Mouse (Mus musculus): ENCODE data around the gene Slf2. TPM values are rescaled to one million over a fixed set of nuclear protein-coding genes. Genes with fewer than 3 reads are reported as not detected.

Gene Slf2
- 10 to 100 TPM; 37.9 to 38.0 TPM for total RNA-seq (2021)
- long read RNA-seq, experiment 1, full-length matches to known transcripts, result 5 of 17 reads
- long read RNA-seq, experiment 1, partial matches to known transcripts, result 8 of 17 reads
- long read RNA-seq, experiment 1, other reads (novel, unspliced or antisense), result 4 of 17 reads
- long read RNA-seq, experiment 2, full-length matches to known transcripts, result 5 of 11 reads
- long read RNA-seq, experiment 2, partial matches to known transcripts, result 0 of 11 reads
- long read RNA-seq, experiment 2, other reads (novel, unspliced or antisense), result 6 of 11 reads

- peak; percentile 99 for DNase-seq (ENCODE audit: low spot score in 2 of 2)
These were observed at the start of gene Slf2 for GRCm38 (mm10) chr19:44930744-44931453. Gene Slf2, plus strand, starts transcription at chr19:44931151.

GRCm38 (mm10) chr19:44882552-44883024 lies 48.4 kb upstream of the Slf2 start:
- no peak for DNase-seq (ENCODE audit: low spot score in 2 of 2)

DNA sequence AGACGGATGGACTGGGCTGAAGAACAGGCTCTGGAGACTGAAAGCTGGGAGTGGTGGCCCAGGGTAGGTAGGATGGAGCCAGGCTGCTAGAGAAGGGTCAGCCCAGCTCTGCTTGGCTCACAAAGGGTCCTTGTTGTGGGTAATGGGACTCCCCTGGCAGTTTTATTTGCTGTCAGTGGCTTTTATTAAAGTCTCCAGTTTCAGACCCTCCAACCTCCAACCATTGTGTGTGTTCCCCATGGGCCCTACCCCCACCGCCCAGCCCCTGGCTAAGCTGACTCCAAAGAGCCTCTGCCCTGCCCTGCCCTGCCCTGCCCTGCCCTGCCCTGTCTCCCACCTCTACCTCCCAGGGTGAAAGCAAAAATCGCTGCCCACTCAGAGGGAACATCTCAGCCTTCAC lies 46.6 kb upstream of the Slf2 start:
- DNase-seq (ENCODE audit: low spot score in 2 of 2), result no peak

GRCm38 (mm10) chr19:44886475-44886874 lies 44.5 kb upstream of the Slf2 start:
- DNase-seq (ENCODE audit: low spot score in 2 of 2), result no peak

DNA sequence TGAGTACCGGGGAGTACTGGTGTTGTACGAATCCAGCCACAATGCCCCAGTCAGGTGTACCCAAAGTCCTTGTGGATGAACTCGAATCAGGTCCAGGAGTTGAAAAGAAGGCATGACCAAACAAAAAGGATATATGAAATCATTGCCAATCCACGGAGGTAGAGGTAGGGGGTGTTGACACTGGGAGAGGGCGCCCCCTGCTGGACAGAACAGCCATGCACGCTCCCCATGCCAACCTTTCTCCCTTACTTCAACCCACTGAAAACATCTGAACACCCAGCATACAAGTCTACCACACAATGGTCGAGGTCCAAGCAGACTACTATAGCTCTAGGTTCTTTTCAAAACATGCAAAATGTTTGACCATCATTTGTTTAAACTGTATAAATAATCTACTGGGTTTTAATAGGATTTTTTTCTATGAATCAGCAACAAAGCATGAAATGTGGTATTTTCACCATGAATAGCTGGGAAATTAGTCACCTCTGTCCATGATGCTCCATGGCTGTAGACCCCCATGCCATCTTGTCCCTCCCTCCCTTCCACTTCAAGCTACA lies 43.2 kb upstream of the Slf2 start:
- peak; percentile 50 to 73 for DNase-seq (ENCODE audit: low spot score in 2 of 2)

GRCm38 (mm10) chr19:44889548-44889947 lies 41.4 kb upstream of the Slf2 start:
- DNase-seq (ENCODE audit: low spot score in 2 of 2), result no peak

DNA sequence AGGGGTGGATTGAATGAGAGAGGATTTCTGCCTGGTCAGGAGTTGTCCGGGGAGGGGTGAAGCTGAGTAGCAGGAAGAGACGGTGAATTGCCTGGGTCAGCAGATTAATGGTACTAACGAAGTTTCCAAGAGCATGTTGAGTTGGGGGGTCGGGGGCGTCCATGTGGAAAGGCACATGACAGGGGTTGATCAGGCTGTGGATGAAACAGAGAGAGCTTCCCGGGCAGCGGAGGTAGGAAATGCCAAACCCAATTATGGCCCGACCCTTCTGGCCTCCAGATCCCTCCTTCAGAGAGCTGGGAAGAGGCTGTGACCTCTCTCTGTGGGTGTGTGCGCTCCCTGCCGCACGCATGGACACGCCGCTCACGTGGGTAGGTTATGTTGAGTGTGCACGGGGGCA lies 39.5 kb upstream of the Slf2 start:
- DNase-seq (ENCODE audit: low spot score in 2 of 2), result no peak

- DNase-seq (ENCODE audit: low spot score in 2 of 2), result no peak
These were observed 37.6 kb upstream of the Slf2 start for GRCm38 (mm10) chr19:44893231-44893871.

GRCm38 (mm10) chr19:44895245-44895644 lies 35.7 kb upstream of the Slf2 start:
- peak; percentile 66 to 68 for DNase-seq (ENCODE audit: low spot score in 2 of 2)

- no peak for DNase-seq (ENCODE audit: low spot score in 2 of 2)
These were observed 34.5 kb upstream of the Slf2 start for GRCm38 (mm10) chr19:44896450-44896849.

GRCm38 (mm10) chr19:44897521-44897920 lies 33.4 kb upstream of the Slf2 start:
- no peak for DNase-seq (ENCODE audit: low spot score in 2 of 2)

GRCm38 (mm10) chr19:44898646-44899045 lies 32.3 kb upstream of the Slf2 start:
- DNase-seq (ENCODE audit: low spot score in 2 of 2), result no peak

DNA sequence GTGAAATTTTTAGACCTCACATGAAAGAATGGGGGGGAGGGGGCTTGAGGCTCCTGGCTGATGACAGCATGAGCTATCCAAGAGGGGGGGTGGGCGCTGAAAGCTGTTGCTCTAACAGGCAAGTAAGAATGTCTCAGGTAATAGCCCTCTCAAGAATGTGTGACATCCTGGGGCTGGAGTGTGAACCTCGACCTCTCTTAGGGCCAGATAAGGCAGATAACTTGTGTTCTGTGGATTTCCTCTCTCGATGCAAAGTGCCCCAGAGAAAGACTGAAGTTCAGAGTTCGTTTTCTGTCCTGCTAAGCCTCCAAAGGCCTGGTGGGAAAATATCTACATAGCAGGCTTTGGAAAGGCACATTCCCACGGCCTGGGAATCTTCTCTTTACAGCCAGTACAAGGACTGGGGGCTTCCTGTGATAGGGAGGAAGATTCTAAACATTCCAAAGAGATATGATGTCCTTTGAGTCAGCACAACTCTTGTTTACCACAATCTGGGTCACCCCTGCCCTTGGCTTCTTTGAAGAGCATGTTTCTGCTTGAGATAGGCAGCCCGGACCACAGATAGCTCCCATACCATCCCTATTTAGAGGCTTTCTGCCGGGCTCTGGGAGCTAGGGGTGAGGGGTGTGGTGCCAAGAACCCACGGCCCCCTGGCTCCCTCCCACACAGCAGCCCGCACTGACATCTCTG lies 31.7 kb upstream of the Slf2 start:
- DNase-seq (ENCODE audit: low spot score in 2 of 2), result no peak

DNA sequence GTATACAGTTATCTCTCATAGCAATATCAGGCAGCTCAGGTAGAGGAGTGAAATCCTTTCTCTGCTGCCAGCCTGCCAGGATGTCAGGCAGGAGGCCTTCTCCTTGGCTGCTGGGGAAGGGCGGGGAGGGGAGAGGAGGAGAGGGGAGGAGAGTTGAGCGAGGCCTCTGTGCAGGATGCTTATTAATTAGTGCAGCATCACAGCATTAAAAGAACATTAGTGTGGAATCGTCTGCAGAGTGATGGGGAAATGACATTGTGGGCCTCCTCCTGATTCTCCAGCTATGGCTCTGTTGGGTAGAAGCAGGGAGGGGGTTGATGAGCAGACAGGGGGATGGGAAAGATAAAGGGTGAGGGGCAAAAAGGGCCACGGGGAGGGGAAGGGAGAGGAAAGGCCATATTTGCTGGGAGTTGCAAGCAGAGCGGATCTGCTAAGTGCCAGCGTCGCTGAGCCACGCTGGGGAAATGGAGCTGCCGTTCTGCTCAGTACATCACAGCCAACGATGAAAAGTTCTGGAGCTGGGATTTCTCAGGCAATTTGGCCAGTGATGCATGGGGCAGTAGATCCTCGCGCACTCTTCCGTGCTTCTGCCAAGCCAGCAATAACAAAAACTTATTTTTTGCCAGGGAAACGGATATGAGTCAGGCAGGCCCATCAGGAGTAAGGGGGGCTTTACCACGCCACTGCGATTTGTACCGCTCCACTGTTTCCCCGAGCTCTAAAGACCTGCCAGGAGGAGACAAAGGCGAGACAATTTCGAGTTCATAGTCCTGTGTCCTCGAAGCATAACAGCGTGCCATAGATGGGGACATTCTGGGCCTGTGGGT lies 30.8 kb upstream of the Slf2 start:
- no peak for DNase-seq (ENCODE audit: low spot score in 2 of 2)

DNA sequence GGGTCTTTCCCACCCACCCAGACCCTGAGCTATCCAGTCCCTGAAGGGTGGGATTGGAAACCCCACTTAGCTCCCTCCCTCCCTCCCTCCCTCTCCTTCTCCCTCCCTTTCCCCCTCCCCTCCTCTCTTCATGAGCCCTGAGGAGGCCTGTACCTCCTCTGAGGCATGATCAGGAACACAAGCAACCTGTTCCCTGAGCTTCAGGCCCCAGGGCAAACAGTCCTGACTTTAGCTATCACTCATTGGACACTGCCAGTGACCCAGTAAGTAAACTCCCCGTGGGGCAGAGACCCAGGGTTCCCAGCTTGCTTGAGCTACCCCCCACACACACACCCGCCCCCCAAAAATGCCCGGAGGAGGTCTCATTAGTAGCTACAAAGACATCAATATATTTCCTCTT lies 29.9 kb upstream of the Slf2 start:
- DNase-seq (ENCODE audit: low spot score in 2 of 2), result no peak

GRCm38 (mm10) chr19:44902324-44902723 lies 28.6 kb upstream of the Slf2 start:
- DNase-seq (ENCODE audit: low spot score in 2 of 2), result no peak

DNA sequence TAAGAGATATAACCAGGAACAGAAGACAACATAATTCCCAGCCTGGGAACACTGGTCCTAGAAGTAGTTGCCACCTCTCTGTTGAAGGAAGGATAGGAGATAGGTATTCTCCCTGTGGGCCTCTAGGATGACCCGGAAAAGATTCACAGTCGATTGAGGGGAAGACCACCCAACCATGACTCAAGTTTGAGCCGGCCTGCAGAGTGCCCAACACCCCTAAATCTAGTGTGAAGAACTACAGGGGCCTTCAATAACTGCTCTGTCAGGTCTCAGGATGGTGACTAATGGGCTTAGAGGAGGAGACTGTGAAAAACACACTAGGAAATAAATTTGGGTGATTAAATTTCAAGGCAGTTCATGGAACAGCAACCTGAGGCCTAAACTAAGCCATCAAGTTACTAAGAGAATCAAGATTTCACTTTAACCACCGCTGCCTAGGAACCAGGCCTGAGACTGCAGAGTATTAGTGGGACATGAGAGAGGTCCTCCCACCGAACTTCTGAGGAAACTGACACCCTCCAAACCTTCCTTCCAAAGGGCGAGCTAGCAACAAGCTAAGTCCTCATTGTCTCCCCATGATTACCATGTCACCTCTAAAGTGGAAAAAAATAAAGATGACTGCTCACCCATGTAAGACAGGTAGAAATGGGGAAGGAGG lies 27.5 kb upstream of the Slf2 start:
- no peak for DNase-seq (ENCODE audit: low spot score in 2 of 2)

- DNase-seq (ENCODE audit: low spot score in 2 of 2), result no peak
These were observed 26.7 kb upstream of the Slf2 start for GRCm38 (mm10) chr19:44904141-44904720.

DNA sequence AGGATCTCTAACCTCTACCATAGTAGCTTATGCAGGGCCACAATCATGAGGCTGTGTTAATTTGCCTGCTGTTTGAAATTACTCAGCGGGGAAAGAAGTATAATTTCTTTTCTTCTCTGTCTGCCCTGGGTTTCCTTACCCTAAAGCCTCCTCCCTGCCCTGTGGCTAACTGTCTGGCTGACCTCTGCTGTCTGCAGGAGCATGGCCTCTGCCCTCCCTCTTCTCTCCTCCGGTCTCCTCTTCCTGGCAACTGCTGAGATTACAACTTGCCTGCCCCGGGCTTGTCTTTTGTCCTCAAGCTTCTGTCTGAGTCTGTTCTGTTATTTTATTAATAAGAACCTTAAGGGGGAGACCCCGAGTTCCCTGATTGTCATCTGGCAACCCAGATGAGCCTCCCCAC lies 25.6 kb upstream of the Slf2 start:
- no peak for DNase-seq (ENCODE audit: low spot score in 2 of 2)
